Mouse (Mus musculus): ENCODE data around the gene Mcf2. TPM values are rescaled to one million over a fixed set of nuclear protein-coding genes. Genes with fewer than 3 reads are reported as not detected.
A peak's percentile ranks its signal among the peaks of the same experiment; 100 is the strongest.

Gene Mcf2
- not detected for total RNA-seq (2021)

DNA sequence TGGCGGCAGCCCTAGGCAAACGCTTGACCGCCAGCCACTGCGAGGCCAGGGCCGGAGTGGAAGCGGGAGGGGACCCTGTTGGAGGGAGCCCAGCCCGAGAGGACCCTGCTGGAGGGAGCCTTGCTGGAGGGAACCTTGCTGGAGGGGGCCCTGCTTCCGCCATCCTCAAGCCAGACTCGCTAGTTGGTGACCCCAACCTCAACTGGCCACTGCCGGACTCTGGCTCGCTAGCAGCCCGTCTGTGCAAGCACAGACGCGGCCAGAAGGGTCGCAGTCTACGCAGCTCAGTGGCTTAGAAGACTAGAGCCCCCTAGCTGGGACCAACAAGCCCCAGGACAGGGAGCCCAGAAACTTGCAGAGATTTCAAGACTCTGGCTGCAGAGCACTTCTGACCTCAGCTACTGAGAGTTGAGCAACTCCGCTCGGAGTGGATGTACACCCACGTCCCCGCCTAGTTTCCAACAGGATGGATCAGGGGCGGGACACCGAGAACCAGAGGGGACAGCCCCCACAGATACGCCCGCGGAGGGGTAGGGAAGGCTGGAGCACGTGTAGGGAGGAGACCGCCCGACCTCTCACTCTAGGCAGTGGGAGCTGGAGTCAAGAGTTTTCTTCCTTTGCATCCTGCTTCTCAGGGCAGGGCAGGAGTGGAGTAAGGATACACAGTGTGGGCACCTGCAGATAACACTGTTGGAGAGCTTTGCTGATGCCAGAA is at the start of gene Mcf2:
Mcf2 (minus strand) TSS at position 346 of the 715 bp plus-strand sequence.
- peak; percentile 1 to 5 for DNase-seq
- intact Hi-C loops (cut with DNase I): no loop called here

DNA sequence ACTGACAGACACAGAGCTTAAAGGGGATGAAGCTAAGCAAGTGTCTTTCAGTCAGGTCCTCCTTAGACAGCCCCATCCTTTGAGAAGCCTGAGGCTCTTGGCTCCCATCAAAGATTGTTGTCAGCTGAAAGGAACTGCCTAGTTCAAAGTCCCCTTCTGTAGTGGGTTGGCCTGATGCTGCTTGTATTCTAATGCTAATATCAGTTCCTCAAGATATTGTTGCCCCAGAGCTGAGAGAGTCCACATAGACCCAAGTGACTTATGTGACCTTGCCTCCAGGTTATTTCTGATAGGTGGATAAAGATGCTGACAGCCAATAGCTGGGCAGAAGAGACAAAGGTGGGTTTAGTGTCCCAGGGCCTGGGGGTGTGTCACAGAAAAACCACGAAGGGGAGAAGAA is 8.8 kb upstream of the Mcf2 start:
- intact Hi-C loops (cut with DNase I): no loop called here
- no peak for DNase-seq

DNA sequence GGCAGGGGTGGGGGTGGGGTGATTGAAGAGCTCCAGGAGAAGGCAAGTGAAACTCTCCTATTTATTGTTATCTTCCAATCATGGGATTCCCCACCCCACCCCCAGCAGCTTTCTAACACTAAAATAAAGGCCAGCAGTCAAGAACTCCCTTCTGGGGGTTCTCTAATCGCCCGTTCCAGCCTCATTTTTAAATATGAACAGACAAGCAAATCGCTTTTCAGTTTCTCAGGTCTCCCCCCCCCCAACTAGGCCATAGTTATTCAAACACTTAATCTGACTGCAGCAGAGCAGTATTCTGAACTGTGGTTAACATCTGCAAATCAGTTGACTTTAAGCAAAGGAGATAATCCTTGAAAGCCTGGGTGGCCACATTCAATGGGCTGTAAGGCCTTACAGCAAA is 3.7 kb upstream of the Mcf2 start:
- intact Hi-C loops (cut with DNase I): no loop called here
- DNase-seq: no peak

DNA sequence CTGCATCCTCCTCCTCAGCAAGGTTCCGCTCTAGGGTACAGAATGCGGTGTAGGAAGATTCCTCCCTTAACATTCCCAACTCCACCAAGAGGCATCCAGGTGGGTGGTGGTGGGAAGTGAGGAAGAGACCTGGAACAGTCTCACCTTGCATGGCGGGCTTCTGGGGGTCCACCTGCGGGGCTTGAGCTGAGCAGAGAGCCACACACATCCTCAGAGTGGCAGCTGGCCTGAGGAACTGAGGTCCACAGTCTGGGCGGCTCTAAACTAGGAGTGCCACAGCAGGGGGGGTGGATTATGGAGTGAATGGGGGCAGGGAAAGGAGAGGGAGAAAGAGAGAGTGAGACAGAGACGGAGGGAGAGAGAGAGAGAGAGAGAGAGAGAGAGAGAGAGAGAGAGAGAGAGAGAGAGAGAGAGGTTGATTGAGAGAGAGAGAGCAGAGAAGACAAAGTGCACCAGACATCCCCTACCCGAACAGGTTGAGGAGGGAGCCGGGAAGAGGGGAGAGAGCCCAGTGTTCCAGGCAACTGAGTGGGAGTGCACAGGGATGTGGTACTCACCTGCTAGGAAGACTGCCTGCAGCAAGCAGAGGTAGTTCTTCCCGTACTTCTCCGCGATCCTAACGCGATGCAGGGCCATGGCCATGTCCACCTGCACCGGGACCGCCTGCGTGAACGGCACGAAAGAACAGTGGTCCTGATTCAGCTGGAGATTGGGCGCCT is 705 bp downstream of the Mcf2 start:
- no peak for DNase-seq
- intact Hi-C loops (cut with DNase I): no loop called here

DNA sequence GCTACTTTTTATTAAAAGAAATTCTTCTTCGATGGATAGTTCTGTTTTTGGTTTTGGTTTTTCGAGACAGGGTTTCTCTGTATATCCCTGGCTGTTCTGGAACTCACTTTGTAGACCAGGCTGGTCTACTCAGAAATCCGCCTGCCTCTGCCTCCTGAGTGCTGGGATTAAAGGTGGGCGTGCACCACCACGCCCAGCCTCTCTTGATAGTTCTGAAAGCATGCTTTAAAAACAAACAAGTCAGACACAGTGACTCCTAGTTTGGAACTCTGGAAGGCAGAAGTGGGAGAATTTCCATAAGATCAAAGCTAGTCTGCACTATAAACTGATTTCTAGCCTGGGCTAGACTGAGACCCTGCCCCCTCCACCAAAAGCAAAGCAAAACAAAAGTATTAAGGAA is 8.8 kb downstream of the Mcf2 start:
- no peak for DNase-seq
- intact Hi-C loops (cut with DNase I): no loop called here

DNA sequence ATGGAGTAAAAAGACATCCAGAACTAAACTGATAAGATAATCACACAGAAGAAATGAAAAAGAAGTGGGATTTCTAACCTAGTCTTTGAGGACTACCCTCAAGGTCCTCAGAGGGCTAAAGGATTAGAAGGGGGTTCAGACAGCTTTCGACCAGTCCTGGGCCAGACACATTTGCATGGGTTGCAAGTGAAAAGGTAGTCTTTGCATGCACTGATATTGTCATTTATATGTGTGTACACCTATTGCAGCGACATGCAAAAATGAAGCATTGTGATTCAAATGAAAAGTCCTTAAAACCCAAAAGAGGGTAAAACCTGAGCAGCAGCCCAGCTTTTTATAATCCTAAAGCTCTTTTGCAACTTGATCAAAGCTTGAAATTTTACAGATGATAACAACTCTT is 9.4 kb downstream of the Mcf2 start:
- intact Hi-C loops (cut with DNase I): no loop called here
- DNase-seq: no peak

DNA sequence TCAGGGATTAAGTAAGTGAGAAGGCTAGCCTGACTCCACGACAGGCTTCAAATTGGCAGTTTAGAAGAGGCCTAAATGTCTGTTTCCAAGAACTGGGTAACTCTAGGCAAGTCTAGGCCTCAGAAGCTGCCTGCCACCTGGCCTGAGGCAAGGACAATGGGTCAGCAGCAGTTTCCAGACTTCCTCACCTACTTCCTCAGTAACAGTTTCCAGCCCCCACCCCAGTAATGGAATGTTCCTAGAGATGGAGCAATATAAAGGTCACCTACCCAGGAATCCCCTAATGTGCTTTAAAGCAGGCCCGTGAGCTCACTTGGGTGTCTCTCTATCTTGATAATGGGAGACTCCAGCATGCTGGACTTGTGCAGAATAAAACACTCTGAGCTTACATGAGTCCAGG is 10.1 kb downstream of the Mcf2 start:
- no peak for DNase-seq
- intact Hi-C loops (cut with DNase I): no loop called here

DNA sequence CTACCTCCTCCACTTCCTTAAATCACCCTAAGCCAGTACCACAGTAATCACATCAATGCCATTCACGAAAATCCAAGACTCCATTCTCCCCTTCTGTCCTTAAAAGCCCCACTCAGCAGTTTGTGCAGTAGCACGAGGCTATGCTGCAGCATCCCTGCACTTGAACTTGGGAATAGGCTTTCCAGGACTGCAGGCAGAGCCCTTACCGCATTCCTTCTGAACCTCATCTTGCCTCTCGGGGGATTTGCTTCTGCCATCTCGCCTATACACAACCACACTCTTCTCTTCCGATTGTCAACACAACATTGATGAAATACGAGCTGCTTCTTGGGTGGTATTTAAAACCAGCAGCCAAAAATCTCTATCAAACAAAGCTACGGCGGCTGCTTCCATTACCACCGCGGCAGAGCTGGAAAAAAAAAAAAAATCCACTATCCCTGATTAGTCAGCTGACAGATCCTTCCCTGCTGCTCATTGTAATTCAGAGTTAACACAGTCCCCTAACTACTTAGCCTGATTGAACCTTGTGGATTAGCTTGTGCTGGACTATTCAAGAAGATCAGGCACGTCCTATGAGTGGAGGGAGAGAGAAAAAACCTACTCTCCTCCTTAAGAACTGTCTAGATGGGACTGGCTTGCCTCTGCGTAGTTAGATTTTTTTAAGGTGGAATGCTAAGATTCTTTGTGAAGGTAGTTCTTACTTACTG is 31.5 kb downstream of the Mcf2 start:
- DNase-seq: peak in 1 of 2 experiments; percentile 2
- intact Hi-C loops (cut with DNase I): no loop called here

DNA sequence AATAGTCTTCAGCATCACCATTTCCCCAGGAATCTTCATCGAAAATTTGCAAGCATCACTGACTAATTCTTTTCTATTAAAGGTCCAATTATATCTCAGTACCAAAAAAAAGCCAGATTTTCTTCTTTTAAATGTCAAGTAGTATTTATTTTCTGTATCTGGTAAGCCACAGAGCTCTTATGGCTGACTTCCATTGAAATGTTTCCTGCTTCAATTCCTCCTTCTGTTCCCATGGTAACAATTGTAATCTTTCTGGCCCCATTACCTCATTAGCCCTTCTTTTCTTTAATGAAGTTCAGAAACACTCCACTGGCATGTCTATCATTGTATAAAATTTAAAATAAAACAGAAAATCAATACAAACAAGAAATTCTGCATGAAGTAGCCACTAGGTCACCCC is 103.5 kb downstream of the Mcf2 start:
- intact Hi-C loops (cut with DNase I): no loop called here
- no peak for DNase-seq

DNA sequence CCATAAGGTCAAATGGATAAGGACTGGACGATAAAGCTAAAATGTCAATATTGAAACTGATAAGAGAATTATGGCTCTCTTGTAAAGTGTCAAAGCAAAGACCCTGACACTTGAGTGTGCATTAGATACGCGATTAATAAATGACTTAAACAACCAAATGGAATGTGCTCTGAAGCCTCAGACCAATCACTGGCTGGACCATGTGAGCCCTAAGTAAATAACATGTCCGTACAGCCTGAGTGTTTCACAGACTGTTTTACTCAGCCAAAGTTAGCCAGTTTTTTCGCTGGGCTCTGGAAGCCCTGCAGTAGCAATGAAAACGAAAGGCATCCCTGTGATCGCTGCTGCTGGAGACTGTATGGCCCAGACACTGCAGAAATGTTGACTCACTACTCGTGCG is 123.7 kb downstream of the Mcf2 start:
- no peak for DNase-seq
- intact Hi-C loops (cut with DNase I): no loop called here

DNA sequence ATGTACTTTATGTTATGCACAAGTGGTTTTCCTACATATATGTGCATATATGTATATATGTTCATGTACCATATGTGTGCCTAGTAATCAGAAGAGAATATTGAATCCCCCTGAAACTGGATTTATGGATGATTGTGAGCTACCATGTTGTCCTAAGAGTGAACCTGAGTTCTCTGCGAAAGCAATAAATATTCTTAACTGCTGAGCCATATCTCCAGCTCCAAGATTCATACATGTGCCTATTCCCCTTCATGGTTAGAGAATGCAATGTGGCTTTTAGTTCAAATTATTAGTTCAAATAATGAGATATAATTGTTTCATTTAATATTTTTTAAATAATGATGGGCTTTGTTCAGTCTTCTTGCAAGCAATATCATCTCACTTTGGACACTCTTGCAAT is 124.1 kb downstream of the Mcf2 start:
- intact Hi-C loops (cut with DNase I): no loop called here
- DNase-seq: no peak

DNA sequence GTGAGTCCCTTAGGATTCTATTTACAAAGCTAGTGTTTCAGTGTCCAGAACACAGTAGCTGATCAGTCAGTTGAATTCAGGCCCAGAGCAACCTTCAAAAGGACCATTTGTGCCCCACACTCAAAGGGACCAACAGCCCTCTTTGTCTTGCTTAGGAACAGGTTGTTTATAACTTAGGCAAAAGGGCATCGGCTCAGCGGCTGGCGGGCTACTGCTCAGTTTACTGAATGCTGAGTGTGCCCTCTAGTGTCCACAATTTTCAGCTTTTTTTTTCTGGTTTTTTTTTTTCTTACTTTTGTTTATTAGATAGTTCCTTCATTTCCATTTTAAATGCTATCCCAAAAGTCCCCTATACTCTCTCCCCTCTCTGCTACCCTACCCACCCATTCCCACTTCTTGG is 152.2 kb downstream of the Mcf2 start:
- DNase-seq: peak; percentile 7 to 25
- intact Hi-C loops (cut with DNase I): loop anchor here (5.0 kb wide), 2 partner anchors 381 to 849 kb away; no protein-coding TSS in a partner anchor

DNA sequence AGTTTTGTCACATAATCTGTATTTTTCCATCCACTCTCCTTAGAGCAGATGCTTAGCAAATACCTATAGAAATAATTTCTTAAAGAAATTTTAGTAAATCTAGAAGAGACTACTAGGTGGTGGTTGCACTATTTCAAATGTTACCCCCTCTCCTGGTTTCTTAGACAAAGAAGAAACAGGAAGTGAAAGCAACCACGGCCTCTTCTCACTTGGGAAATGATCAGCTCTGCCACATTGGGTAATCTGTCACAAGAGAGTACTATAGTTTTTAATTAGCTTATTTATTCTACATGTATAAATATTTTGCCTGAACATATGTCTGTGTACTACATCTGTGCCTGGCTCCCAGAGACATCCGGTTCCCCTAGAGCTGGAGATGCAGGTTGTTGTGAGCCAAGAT is 157.3 kb downstream of the Mcf2 start:
- intact Hi-C loops (cut with DNase I): no loop called here
- no peak for DNase-seq

DNA sequence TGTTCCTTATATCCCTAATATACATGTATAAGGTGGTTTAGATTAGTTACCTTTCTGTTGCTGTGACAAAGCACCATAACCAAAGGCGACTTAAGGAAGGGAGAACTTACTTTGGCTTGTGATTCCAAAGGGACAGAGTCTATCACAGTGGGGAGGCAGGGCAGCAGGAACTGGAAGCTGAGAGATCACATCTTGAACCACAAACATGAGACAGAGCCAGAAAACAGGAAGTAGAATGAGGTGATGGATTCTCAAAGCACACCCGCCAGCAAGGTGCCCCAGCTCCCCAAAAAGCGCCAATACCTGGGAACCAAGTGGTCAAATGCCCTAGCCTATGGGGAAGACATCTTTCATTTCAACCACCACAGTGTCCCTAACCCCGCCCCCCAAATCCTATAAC is 157.9 kb downstream of the Mcf2 start:
- no peak for DNase-seq
- intact Hi-C loops (cut with DNase I): no loop called here

DNA sequence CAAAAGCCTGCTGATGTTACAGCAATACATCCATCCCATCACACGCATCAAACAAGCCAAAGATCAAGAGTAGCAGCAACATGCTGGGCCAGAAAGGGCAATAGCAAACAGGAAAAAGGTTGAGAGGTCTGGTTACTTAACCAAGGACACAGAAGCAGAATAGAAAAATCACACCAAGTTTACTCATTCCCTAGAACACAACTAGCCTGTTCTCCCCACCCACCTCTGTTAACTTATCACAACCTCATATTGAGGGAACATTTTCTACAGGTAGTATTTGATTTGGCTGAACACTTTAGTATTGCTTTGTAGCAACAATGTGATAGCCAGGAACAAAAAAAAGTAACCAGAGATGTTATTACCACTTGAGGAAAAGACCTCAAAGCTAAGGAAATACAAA is 164.3 kb downstream of the Mcf2 start:
- intact Hi-C loops (cut with DNase I): loop anchor here (5.0 kb wide), 2 partner anchors 393 to 453 kb away; no protein-coding TSS in a partner anchor

DNA sequence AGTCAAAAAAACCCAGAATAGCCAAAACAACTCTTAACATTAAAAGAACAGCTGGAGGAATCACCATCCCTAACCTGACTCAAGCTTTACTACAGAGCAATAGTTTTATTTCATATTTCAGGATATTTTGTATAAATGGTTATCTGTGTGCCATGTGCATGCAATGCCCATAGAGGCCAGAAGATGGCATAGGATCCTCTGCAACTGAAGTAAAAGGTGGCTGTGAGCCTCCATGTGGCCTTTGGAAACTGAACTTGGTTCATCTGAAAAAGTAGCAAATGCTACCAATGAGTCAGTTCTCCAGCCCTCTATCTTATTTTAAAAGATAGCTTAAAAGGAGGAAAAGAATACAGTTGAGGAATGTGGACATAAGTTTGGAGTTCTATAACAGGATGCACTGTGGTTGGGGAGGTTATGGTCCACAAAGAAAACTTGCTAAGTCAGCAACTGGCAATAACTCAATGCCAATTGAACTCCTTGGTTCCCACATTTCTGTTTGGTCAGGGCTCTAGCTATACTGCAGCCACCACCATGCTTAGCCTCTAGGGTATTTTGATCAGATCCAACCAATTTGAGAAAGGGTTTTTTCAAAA is 165.7 kb downstream of the Mcf2 start:
- DNase-seq: peak; percentile 17 to 48
- intact Hi-C loops (cut with DNase I): loop anchor here (5.0 kb wide), 2 partner anchors 394 to 454 kb away; no protein-coding TSS in a partner anchor

More for the DNA sequence above, 164.3 kb downstream of the Mcf2 start:
- DNase-seq: no peak

Other genes with a start within 250 kb of the Mcf2 start
- not detected for gene F9, start 179.6 kb downstream of the Mcf2 start, total RNA-seq (2021)